ENCODE assay signal across 18 mouse cellular contexts in the genomic region with DNA sequence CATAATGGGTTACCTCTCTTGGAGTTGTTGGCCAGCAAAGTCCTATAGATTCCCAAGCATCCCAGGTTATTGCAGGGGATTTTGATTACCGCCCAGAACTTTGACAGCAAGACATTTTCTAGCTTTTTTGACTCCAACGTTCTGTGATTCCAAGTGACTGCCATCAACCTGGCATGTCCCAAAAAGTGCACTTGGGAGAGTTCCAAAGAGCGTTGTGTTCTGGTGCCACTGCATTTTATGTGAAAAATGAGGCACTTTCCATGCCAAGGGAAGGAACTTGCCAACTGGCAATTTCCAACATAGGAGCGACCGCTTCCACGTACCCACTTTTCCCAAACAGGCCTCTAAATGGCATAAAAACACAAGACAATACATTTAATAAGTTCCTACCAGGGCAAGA. TPM values are rescaled to one million over a fixed set of nuclear protein-coding genes. Genes with fewer than 3 reads are reported as not detected.
DNase-seq lines count a peak whose midpoint lies in the region; ATAC-seq and TF ChIP-seq lines count a peak whose summit lies in the region.
"Had no signal": no experiment of that assay in that cellular context is flagged by ENCODE, and none has a peak within 500 bp of the region (broad histone marks: within the 10 kb centered on the region; RNA-seq: fewer than 3 reads in every experiment).

No protein-coding gene starts in this region.

- no peaks in the 10 kb centered on the region for H3K4me1 ChIP-seq in forebrain, embryonic 14.5 days (ENCODE audit: control insufficient read depth, insufficient read depth, low read length)
- H3K4me1 ChIP-seq in forebrain, embryonic 10.5 days, result no peaks in the 10 kb centered on the region
- H3K4me1 ChIP-seq in cerebellum, adult 2 months (ENCODE audit: control insufficient read depth, insufficient read depth, low read length), result peaks cover 27% of the 10 kb centered on the region
- no peaks in the 10 kb centered on the region for H3K4me1 ChIP-seq in neural tube, embryonic 15.5 days

- TF ChIP-seq CTCF in cerebellum, adult 2 months (IDR thresholded peaks at IDR 0.05; ENCODE audit: borderline replicate concordance, insufficient read depth, low read depth, low read length), result no peak

- DNase-seq in forebrain, embryonic 14.5 days (ENCODE audit: low spot score), result peak; percentile 43
- DNase-seq in forebrain, embryonic 10.5 days (ENCODE audit: extremely low spot score, low spot score), result no peak
- peak; percentile 32 for DNase-seq in layer of hippocampus, adult 11-12 months (ENCODE audit: low spot score)
- DNase-seq in layer of hippocampus, adult 9-10 months (ENCODE audit: low spot score), result no peak
- DNase-seq in cerebellum, adult 2 months, result peak; percentile 87 to 95
- DNase-seq in layer of hippocampus, adult 9-11 months, result peak; percentile 42
- no peak for DNase-seq in right cerebral cortex, postnatal 14 days
- DNase-seq: adrenal gland, adult 8-10 months; gastrocnemius, postnatal 14 days; heart, postnatal 10 days; kidney, adult 2 months; kidney, postnatal 25 days; midbrain, embryonic 14.5 days; thymus, adult 18-20 months had no signal

- H3K36me3 ChIP-seq in forebrain, embryonic 14.5 days (ENCODE audit: control insufficient read depth, insufficient read depth, low read length), result no peaks in the 10 kb centered on the region
- H3K36me3 ChIP-seq in forebrain, embryonic 10.5 days (replicated peaks), result no peaks in the 10 kb centered on the region
- H3K36me3 ChIP-seq in neural tube, embryonic 15.5 days, result no peaks in the 10 kb centered on the region
- H3K36me3 ChIP-seq: limb, embryonic 13.5 days had no signal

- H3K4me2 ChIP-seq in forebrain, embryonic 14.5 days (ENCODE audit: low read length), result no peak overlapping the region
- H3K4me2 ChIP-seq in neural tube, embryonic 15.5 days, result no peak overlapping the region
- H3K4me2 ChIP-seq: limb, embryonic 13.5 days had no signal

- H3K4me3 ChIP-seq in forebrain, embryonic 14.5 days (ENCODE audit: low read depth, low read length), result no peak overlapping the region
- no peak overlapping the region for H3K4me3 ChIP-seq in forebrain, embryonic 10.5 days
- no peak overlapping the region for H3K4me3 ChIP-seq in cerebellum, adult 2 months (replicated peaks; ENCODE audit: insufficient read depth, low read depth, low read length)
- H3K4me3 ChIP-seq in neural tube, embryonic 15.5 days (replicated peaks), result no peak overlapping the region
- H3K4me3 ChIP-seq: limb, embryonic 13.5 days had no signal

- H3K9ac ChIP-seq in forebrain, embryonic 14.5 days (ENCODE audit: low read length), result no peak overlapping the region
- no peak overlapping the region for H3K9ac ChIP-seq in neural tube, embryonic 15.5 days (replicated peaks)
- H3K9ac ChIP-seq: limb, embryonic 13.5 days; liver, embryonic 14.5 days had no signal

- TF ChIP-seq POLR2A in cerebellum, adult 2 months (IDR thresholded peaks at IDR 0.05; ENCODE audit: borderline replicate concordance, insufficient read depth, low read length), result no peak

- H3K27me3 ChIP-seq in forebrain, embryonic 14.5 days (replicated peaks; ENCODE audit: control insufficient read depth, insufficient read depth, low read length), result no peaks in the 10 kb centered on the region
- H3K27me3 ChIP-seq in forebrain, embryonic 10.5 days (ENCODE audit: poor library complexity, severe bottlenecking), result no peaks in the 10 kb centered on the region
- no peaks in the 10 kb centered on the region for H3K27me3 ChIP-seq in cerebellum, adult 2 months (ENCODE audit: control insufficient read depth, insufficient read depth, low read length)
- H3K27me3 ChIP-seq in neural tube, embryonic 15.5 days (replicated peaks), result no peaks in the 10 kb centered on the region
- H3K27me3 ChIP-seq: CH12.LX; limb, embryonic 13.5 days had no signal

- H3K27ac ChIP-seq in forebrain, embryonic 14.5 days (ENCODE audit: low read depth, low read length), result no peak overlapping the region
- H3K27ac ChIP-seq in forebrain, embryonic 10.5 days, result no peak overlapping the region
- H3K27ac ChIP-seq in cerebellum, adult 2 months (ENCODE audit: insufficient read depth, low read length), result peak overlapping the region; percentile 52; the same call in 1 of the 2 replicates
- H3K27ac ChIP-seq in neural tube, embryonic 15.5 days (replicated peaks), result no peak overlapping the region
- H3K27ac ChIP-seq: limb, embryonic 13.5 days; liver, embryonic 14.5 days had no signal

- ATAC-seq in forebrain, embryonic 14.5 days, result no peak
- ATAC-seq in neural tube, embryonic 15.5 days (ENCODE audit: low FRiP score), result no peak

- no peaks in the 10 kb centered on the region for H3K9me3 ChIP-seq in forebrain, embryonic 14.5 days (replicated peaks; ENCODE audit: control insufficient read depth, low read length)
- H3K9me3 ChIP-seq in forebrain, embryonic 10.5 days, result no peaks in the 10 kb centered on the region
- H3K9me3 ChIP-seq in neural tube, embryonic 15.5 days (replicated peaks), result no peaks in the 10 kb centered on the region
- H3K9me3 ChIP-seq: limb, embryonic 13.5 days had no signal

- WGBS in forebrain, embryonic 14.5 days, result 81% methylated on average over 6 of the region's 6 CpGs
- WGBS in forebrain, embryonic 10.5 days, result 89% methylated on average over 6 of the region's 6 CpGs
- 4% methylated on average over 6 of the region's 6 CpGs for WGBS in cerebellum, adult 2 months
- WGBS in neural tube, embryonic 15.5 days, result 86% methylated on average over 6 of the region's 6 CpGs

RNA-seq across cellular contexts. Expression of a gene that starts 57.7 kb away (rescaled TPM):
- polyA plus RNA-seq in forebrain, embryonic 14.5 days (2014; fragmentation: Nextera tagmentation; extraction: Ambion mirVana), result 3.0 and 5.0 TPM in 2 replicates
- polyA plus RNA-seq in forebrain, embryonic 10.5 days (2016; fragmentation: Nextera tagmentation; extraction: Ambion mirVana), result 1.2 and 1.3 TPM in 2 replicates
- polyA plus RNA-seq in cerebellum, adult 2 months (2012; rRNA removed), result 20.0 and 25.4 TPM in 2 replicates
- 15.5 and 17.7 TPM in 2 replicates for polyA plus RNA-seq in neural tube, embryonic 15.5 days (2015; fragmentation: Nextera tagmentation; extraction: Ambion mirVana)
- polyA plus RNA-seq: liver, embryonic 14.5 days had no signal

Comparison
In these comparisons a context has a peak if more than half of its experiments do, and no peak if none do; other contexts are left out.
1. DNase-seq: peak in forebrain, embryonic 14.5 days (single experiment), layer of hippocampus, adult 11-12 months (single experiment), cerebellum, adult 2 months (2 of 2) and layer of hippocampus, adult 9-11 months (single experiment); none in forebrain, embryonic 10.5 days (single experiment), layer of hippocampus, adult 9-10 months (single experiment) and right cerebral cortex, postnatal 14 days (single experiment).